Mouse (Mus musculus): ENCODE results near the gene Ghrh. TPM values are rescaled to one million over a fixed set of nuclear protein-coding genes. Genes with fewer than 3 reads are reported as not detected.
"Not testable (repeated sequence)": the region's sequence is repeated elsewhere in the genome, so short reads cannot be mapped to it uniquely, and the experiment has no call there.

Ghrh gene
- total RNA-seq (2021) = not detected
- long read RNA-seq, experiment 1 = 0 reads
- long read RNA-seq, experiment 2 = 0 reads

- no peak for DNase-seq (ENCODE audit: low spot score)
These were observed at the start of gene Ghrh for GRCm38 (mm10) chr2:157347361-157348159. Ghrh (minus strand) TSS chr2:157347506.

- no peak for DNase-seq (ENCODE audit: low spot score)
These were observed 48.7 kb upstream of the Ghrh start for GRCm38 (mm10) chr2:157395960-157396359.

- no peak for DNase-seq (ENCODE audit: low spot score)
These were observed 48.1 kb upstream of the Ghrh start for GRCm38 (mm10) chr2:157395371-157395770.

GRCm38 (mm10) chr2:157394868-157395267 lies 47.6 kb upstream of the Ghrh start:
- DNase-seq (ENCODE audit: low spot score) = no peak

- no peak for DNase-seq (ENCODE audit: low spot score)
These were observed 46.2 kb upstream of the Ghrh start for GRCm38 (mm10) chr2:157393549-157393948.

- DNase-seq (ENCODE audit: low spot score) = no peak
These were observed 45.0 kb upstream of the Ghrh start for GRCm38 (mm10) chr2:157392331-157392730.

- DNase-seq (ENCODE audit: low spot score) = no peak
These were observed 42.2 kb upstream of the Ghrh start for GRCm38 (mm10) chr2:157389591-157389921.

GRCm38 (mm10) chr2:157388901-157389590 lies 41.7 kb upstream of the Ghrh start:
- not testable (repeated sequence) for DNase-seq (ENCODE audit: low spot score)

GRCm38 (mm10) chr2:157384836-157385235 lies 37.5 kb upstream of the Ghrh start:
- DNase-seq (ENCODE audit: low spot score) = no peak

GRCm38 (mm10) chr2:157376995-157377394 lies 29.7 kb upstream of the Ghrh start:
- DNase-seq (ENCODE audit: low spot score) = no peak

GRCm38 (mm10) chr2:157375794-157376757 lies 28.8 kb upstream of the Ghrh start:
- DNase-seq (ENCODE audit: low spot score) = no peak

GRCm38 (mm10) chr2:157375051-157375450 lies 27.7 kb upstream of the Ghrh start:
- DNase-seq (ENCODE audit: low spot score) = no peak

GRCm38 (mm10) chr2:157373681-157374080 lies 26.4 kb upstream of the Ghrh start:
- DNase-seq (ENCODE audit: low spot score) = peak; percentile 61

GRCm38 (mm10) chr2:157371696-157372095 lies 24.4 kb upstream of the Ghrh start:
- DNase-seq (ENCODE audit: low spot score) = peak; percentile 30

- no peak for DNase-seq (ENCODE audit: low spot score)
These were observed 20.7 kb upstream of the Ghrh start for GRCm38 (mm10) chr2:157367991-157368390.

- DNase-seq (ENCODE audit: low spot score) = peak; percentile 96
These were observed 20.0 kb upstream of the Ghrh start, which contains the start of gene Manbal for GRCm38 (mm10) chr2:157367184-157367893. Manbal (plus strand) TSS chr2:157367594.

- no peak for DNase-seq (ENCODE audit: low spot score)
These were observed 19.5 kb upstream of the Ghrh start for GRCm38 (mm10) chr2:157366762-157367161.

GRCm38 (mm10) chr2:157363031-157363430 lies 15.7 kb upstream of the Ghrh start:
- no peak for DNase-seq (ENCODE audit: low spot score)

- DNase-seq (ENCODE audit: low spot score) = no peak
These were observed 12.7 kb upstream of the Ghrh start for GRCm38 (mm10) chr2:157360028-157360427.

- DNase-seq (ENCODE audit: low spot score) = no peak
These were observed 6.8 kb upstream of the Ghrh start for GRCm38 (mm10) chr2:157354106-157354505.

- DNase-seq (ENCODE audit: low spot score) = no peak
These were observed 5.9 kb upstream of the Ghrh start for GRCm38 (mm10) chr2:157353183-157353582.

Data from gastrocnemius, adult 18-20 months (tissue).